Mouse (Mus musculus) intestine, embryonic 16.5 days (tissue): ENCODE measurements around the gene Capns1. TPM values are rescaled to one million over a fixed set of nuclear protein-coding genes. Genes with fewer than 3 reads are reported as not detected.

Source experiments
- ATAC-seq: fragments of 200-750 bp; cut with Nextera tagmentation; 2 replicates; pipeline ENCODE4 v1.8.0; 2017; ENCODE audit warnings: moderate TSS enrichment, moderate library complexity
- H3K27ac ChIP-seq: fragments of 300-500 bp; sonication (generic); 2 replicates; pipeline ENCODE4 v1.5.1; 2014; ENCODE audit warnings: mild to moderate bottlenecking, low read length
- H3K27me3 ChIP-seq: fragments of 300-500 bp; sonication (generic); replicated peaks from 2 replicates; pipeline ENCODE4 v1.6.1; 2014; ENCODE audit warnings: low read length, control low read depth, mixed read lengths; ENCODE audit not compliant: control insufficient read depth, insufficient read depth
- H3K36me3 ChIP-seq: fragments of 300-500 bp; sonication (generic); 2 replicates; pipeline ENCODE4 v1.6.1; 2014; ENCODE audit warnings: low read length, control low read depth; ENCODE audit not compliant: control insufficient read depth, insufficient read depth
- H3K4me1 ChIP-seq: fragments of 300-500 bp; sonication (generic); 2 replicates; pipeline ENCODE4 v1.6.1; 2014; ENCODE audit warnings: low read length, control low read depth, mixed read lengths; ENCODE audit not compliant: control insufficient read depth, insufficient read depth
- H3K4me2 ChIP-seq: fragments of 300-500 bp; sonication (generic); 2 replicates; pipeline ENCODE4 v1.6.1; 2014; ENCODE audit warnings: low read depth, low read length, control low read depth
- H3K4me3 ChIP-seq: fragments of 300-500 bp; sonication (generic); 2 replicates; pipeline ENCODE4 v1.5.1; 2014; ENCODE audit warnings: mild to moderate bottlenecking, low read length
- H3K9ac ChIP-seq: fragments of 300-500 bp; sonication (generic); 2 replicates; pipeline ENCODE4 v1.6.1; 2014; ENCODE audit warnings: low read depth, low read length
- H3K9me3 ChIP-seq: fragments of 300-500 bp; sonication (generic); 2 replicates; pipeline ENCODE4 v1.6.1; 2016; ENCODE audit warnings: low read length, control low read depth; ENCODE audit not compliant: control insufficient read depth
- WGBS: fragments of 180-500 bp; shearing (Covaris S2); extraction: QIAGEN DNeasy Blood & Tissue Kit; methylation state at CpG from one replicate; pipeline ENCODE4 v1.1.7; 2014; 5-methylcytosine and 5-hydroxymethylcytosine counted together
- polyA plus RNA-seq: library from polyadenylated mRNA; unstranded; fragments of >200 nt; fragmentation: Nextera tagmentation; extraction: Ambion mirVana; gene quantifications from 2 replicates; pipeline ENCODE4 v1.2.1, GENCODE M21; 2015

The Capns1 gene
- polyA plus RNA-seq, 1 experiment from 2014 or later, result 86.9 TPM

DNA sequence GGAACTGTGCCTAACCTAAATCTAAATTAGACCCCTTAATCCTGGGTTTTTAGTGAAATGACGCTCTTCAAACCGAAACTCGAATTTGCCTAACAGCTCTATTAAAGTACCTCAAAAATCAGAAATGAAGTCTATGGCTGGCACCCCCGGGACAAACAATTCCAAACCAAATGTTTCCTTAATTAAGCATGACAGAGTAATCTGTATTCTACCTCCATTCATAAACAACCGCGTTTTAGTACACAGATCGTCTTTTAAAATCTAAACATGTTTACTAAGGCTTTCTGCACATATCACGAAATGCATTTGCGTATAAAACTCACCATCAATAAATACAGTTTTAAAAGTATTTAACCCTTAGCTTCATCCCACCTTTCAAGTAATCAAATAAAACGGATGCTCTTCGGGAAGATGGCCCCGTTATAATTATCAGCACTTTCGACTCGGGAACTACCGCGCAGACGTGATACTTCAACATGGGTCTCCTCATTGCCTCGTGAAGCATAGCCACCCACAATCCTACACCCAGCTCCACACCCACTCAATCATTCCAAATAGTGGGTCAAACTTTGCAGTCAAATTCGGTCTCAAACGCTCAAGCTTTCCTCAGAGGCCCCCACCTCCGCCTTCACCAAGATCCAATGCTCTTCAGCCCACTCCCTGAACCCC, 29.6 kb downstream of the Capns1 start:
- Histone ChIP-seq H3K4me3 (peak overlapping the region; percentile 72), H3K4me1 (peaks cover 16% of the 10 kb centered on the region), H3K9ac (peak overlapping the region; percentile 90), H3K4me2 (peak overlapping the region; percentile 66), H3K27ac (peak overlapping the region; percentile 86), H3K36me3 (peaks cover 23% of the 10 kb centered on the region), H3K9me3 (peaks cover 27% of the 10 kb centered on the region), H3K27me3 (no peaks in the 10 kb centered on the region)
- peak; percentile 21 for ATAC-seq
- WGBS, result 2% methylated on average over 21 of the region's 21 CpGs

DNA sequence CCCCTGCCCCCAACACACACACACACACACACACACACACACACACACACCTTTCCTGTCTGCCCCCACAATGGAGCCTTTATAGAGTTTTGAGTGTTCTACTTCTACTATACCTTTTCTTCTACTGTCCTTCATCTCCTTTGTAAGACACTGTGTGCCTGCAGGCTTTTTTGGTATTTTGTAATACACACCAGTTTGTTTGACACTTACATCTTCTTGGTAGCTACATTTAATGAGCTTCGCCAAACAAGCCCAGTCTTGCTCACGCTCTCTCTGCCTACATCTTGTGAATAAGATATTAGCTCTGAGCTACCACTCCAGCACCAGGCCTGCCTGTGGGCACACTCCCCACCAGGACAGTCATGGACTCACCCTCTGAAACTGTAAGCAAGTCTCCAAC, 33.9 kb downstream of the Capns1 start:
- H3K4me3 ChIP-seq, result no peak overlapping the region
- peaks cover 63% of the 10 kb centered on the region for H3K36me3 ChIP-seq
- no peak overlapping the region for H3K4me2 ChIP-seq
- no peak for ATAC-seq
- H3K9ac ChIP-seq, result no peak overlapping the region
- no peak overlapping the region for H3K27ac ChIP-seq
- WGBS, result 98% methylated on average over 2 of the region's 2 CpGs
- no peaks in the 10 kb centered on the region for H3K27me3 ChIP-seq
- peaks cover 9% of the 10 kb centered on the region for H3K4me1 ChIP-seq
- peaks cover 62% of the 10 kb centered on the region for H3K9me3 ChIP-seq

DNA sequence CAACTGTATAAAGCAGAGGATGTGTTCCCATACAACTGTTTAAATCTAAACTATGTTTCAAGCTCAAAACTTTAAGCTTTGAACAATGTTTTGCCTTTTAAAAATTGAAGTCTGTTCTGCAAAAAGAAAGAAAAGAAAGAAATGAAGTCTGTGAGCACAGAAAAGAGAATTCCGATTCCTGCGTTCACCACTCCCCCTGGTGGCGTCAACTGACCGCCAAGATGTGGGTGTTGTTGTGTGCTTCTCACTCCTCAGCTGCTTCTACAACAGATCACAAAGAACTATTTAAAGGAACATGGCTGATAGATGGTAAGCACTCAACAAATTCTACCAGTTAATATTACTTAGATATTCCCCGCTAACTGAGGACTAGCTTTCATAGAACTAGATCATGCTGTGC, 35.5 kb downstream of the Capns1 start:
- H3K9me3 ChIP-seq, result peaks cover 68% of the 10 kb centered on the region

DNA sequence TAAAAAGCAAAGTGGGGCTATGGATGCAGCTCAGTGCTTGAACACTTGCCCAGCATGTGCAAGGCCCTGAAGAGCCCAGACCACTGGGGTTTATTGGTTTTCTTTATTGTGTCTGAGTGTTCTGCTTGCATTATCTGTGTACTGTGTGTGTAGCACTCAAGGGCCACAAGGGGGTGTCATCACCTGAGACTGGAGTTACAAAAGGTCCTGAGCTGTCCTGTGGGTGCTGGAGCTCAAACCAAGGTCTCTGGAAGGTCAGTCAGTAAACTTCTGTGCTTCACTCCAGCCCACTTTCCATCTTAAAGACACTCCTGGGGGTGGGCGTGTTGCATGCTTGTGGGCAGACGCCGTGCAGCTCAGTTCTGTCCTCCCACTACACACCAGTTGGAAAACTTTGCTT, 43.1 kb downstream of the Capns1 start:
- Histone ChIP-seq H3K4me2 (no peak overlapping the region), H3K4me3 (no peak overlapping the region), H3K27ac (no peak overlapping the region), H3K4me1 (no peaks in the 10 kb centered on the region), H3K9ac (no peak overlapping the region), H3K9me3 (peaks cover 50% of the 10 kb centered on the region), H3K36me3 (peaks cover 63% of the 10 kb centered on the region), H3K27me3 (no peaks in the 10 kb centered on the region)
- WGBS, result 97% methylated on average over 3 of the region's 3 CpGs
- no peak for ATAC-seq

More for the DNA sequence above, 35.5 kb downstream of the Capns1 start:
- Histone ChIP-seq H3K36me3 (peaks cover 79% of the 10 kb centered on the region), H3K4me3 (no peak overlapping the region), H3K4me2 (no peak overlapping the region), H3K27ac (no peak overlapping the region), H3K9ac (no peak overlapping the region), H3K4me1 (peaks cover 5% of the 10 kb centered on the region), H3K27me3 (no peaks in the 10 kb centered on the region)
- ATAC-seq, result no peak
- 95% methylated on average over 5 of the region's 5 CpGs for WGBS

DNA sequence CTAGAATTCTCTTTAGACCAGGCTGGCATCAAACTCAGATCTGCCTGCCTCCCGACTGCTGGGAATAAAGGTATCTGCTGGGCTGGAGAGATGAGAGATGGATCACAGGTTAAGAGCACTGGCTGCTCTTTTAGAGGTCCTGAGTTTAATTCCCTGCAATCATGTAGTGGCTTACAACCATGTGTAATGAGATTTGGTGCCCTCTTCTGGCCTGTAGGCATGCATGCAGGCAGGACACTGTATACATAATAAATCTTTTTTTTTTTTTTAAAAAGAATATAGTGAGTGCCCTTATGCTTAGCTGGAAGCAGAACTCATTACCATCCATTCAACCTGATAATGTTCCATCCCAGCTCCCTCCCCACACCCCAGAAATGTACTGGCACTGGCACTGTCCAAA, 44.6 kb downstream of the Capns1 start:
- Histone ChIP-seq H3K27ac (no peak overlapping the region), H3K4me2 (no peak overlapping the region), H3K4me3 (no peak overlapping the region), H3K36me3 (peaks cover 57% of the 10 kb centered on the region), H3K9me3 (peaks cover 52% of the 10 kb centered on the region), H3K9ac (no peak overlapping the region), H3K4me1 (no peaks in the 10 kb centered on the region), H3K27me3 (no peaks in the 10 kb centered on the region)
- WGBS, result 91% methylated on average over 1 of the region's 1 CpGs
- no peak for ATAC-seq

DNA sequence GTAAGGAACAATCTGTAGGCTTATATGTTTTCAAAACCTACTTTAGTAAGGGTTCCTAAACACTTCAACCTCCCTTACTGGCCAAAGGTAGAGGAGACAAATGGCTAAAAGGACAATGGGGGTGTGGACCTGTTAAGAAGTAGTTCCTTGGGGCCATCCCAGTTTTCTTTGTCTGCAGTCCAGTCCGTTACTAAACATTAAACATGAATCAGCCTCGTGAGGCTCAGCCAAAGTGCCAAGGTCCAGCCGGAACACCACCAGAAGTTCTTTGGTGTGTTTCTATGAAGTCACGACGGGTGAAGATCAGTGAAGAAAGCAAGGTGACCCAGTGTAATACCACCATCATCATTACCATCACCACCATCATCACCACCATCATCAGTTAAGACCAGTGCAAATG, 51.6 kb downstream of the Capns1 start:
- WGBS, result 94% methylated on average over 5 of the region's 5 CpGs

DNA sequence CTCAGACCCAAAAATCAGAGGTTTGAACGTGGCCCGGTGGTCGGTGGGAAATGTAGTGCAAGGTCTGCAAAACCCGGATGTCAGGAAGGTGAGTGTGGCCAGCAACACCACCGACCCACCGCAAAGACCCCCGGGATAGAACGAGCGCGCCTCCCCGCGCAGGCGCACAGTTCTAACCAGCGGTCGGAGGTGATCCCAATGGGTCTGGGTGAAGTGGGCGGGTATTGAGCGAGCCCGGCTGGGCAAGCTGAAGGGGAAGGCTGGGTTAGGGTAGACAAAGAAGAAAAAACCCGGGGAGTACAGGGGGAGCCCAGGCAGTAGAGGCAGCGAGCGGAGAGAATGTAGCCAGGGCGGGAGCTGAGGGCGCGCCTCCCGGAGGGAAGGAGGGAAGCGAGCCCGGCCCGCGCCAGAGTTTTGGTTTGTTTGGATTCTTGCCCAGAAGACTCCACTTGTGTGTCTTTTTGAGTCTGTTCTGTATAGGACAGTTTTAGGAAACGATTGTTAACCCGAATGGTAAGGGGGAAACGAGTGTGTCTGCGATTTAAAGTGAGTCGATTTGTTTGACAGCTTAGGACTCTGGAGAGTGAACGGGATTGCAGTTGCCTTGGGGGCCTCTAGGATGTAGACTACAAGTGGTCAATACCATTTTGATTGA, 54.9 kb downstream of the Capns1 start:
- Histone ChIP-seq H3K4me2 (peak overlapping the region; percentile 69), H3K27me3 (no peaks in the 10 kb centered on the region), H3K27ac (peak overlapping the region; percentile 75), H3K9me3 (peaks cover 9% of the 10 kb centered on the region), H3K4me1 (peaks cover 3% of the 10 kb centered on the region; the same call in 1 of the 2 replicates), H3K9ac (peak overlapping the region; percentile 76), H3K36me3 (peaks cover 10% of the 10 kb centered on the region; the same call in 1 of the 2 replicates), H3K4me3 (peak overlapping the region; percentile 61)
- peak; percentile 93 for ATAC-seq
- WGBS, result 2% methylated on average over 35 of the region's 35 CpGs

More for the DNA sequence above, 51.6 kb downstream of the Capns1 start:
- Histone ChIP-seq H3K4me3 (no peak overlapping the region), H3K4me1 (peaks cover 3% of the 10 kb centered on the region; the same call in 1 of the 2 replicates), H3K9me3 (peaks cover 27% of the 10 kb centered on the region), H3K36me3 (peaks cover 19% of the 10 kb centered on the region), H3K27ac (no peak overlapping the region), H3K9ac (no peak overlapping the region), H3K4me2 (no peak overlapping the region), H3K27me3 (no peaks in the 10 kb centered on the region)
- no peak for ATAC-seq

DNA sequence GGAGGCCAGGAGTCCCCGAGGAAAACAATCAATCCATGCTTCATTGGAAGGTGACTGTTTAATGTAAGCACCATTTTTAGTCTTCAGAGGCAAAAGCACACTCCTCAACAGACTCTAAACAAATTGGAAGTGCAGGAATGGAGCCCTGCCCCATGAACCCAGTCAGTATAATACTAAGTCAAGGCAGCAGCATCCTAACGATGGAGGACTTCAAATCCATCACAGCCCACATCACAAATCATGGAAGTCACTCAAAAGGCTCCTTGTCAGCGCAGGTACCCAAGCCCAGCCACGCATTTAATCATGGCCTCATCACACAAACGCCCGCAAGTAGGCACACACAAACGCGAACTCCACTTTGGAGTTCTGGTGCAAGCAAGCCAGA, 55.4 kb downstream of the Capns1 start:
- H3K9me3 ChIP-seq, result peaks cover 9% of the 10 kb centered on the region
- H3K4me3 ChIP-seq, result peak overlapping the region; percentile 61
- H3K9ac ChIP-seq, result peak overlapping the region; percentile 76
- peak overlapping the region; percentile 69 for H3K4me2 ChIP-seq
- no peak overlapping the region for H3K27ac ChIP-seq
- WGBS, result 9% methylated on average over 8 of the region's 8 CpGs
- H3K27me3 ChIP-seq, result no peaks in the 10 kb centered on the region
- peaks cover 8% of the 10 kb centered on the region; the same call in 1 of the 2 replicates for H3K36me3 ChIP-seq
- peaks cover 3% of the 10 kb centered on the region; the same call in 1 of the 2 replicates for H3K4me1 ChIP-seq
- peak; percentile 23 for ATAC-seq
